Mouse (Mus musculus) hindbrain, embryonic 14.5 days (tissue): ENCODE data around the gene Ndufa4l2. TPM values are rescaled to one million over a fixed set of nuclear protein-coding genes. Genes with fewer than 3 reads are reported as not detected.

Source experiments
- ATAC-seq: fragments of 200-750 bp; cut with Nextera tagmentation; 2 replicates; pipeline ENCODE4 v1.8.0; 2017; ENCODE audit warnings: moderate number of reproducible peaks, mild to moderate bottlenecking, moderate TSS enrichment, moderate library complexity; ENCODE audit not compliant: low FRiP score
- DNase-seq: peaks from one replicate; pipeline ENCODE4 v3.0.0-alpha.2; 2015; ENCODE audit warnings: low spot score
- H3K27ac ChIP-seq: fragments of 300-500 bp; sonication (generic); 2 replicates; pipeline ENCODE4 v1.5.1; 2014; ENCODE audit warnings: mild to moderate bottlenecking, moderate library complexity
- H3K27me3 ChIP-seq: fragments of 300-500 bp; sonication (generic); 2 replicates; pipeline ENCODE4 v1.6.1; 2014; ENCODE audit warnings: mild to moderate bottlenecking, low read length, mixed read lengths; ENCODE audit not compliant: control insufficient read depth, insufficient read depth
- H3K36me3 ChIP-seq: fragments of 300-500 bp; sonication (generic); replicated peaks from 2 replicates; pipeline ENCODE4 v1.6.1; 2014; ENCODE audit not compliant: control insufficient read depth, insufficient read depth
- H3K4me1 ChIP-seq: fragments of 300-500 bp; sonication (generic); replicated peaks from 2 replicates; pipeline ENCODE4 v1.6.1; 2014; ENCODE audit warnings: antibody characterized with exemption, low read length, mixed read lengths; ENCODE audit not compliant: control insufficient read depth, insufficient read depth
- H3K4me2 ChIP-seq: fragments of 300-500 bp; sonication (generic); replicated peaks from 2 replicates; pipeline ENCODE4 v1.6.1; 2014; ENCODE audit warnings: mild to moderate bottlenecking, moderate library complexity
- H3K4me3 ChIP-seq: fragments of 300-500 bp; sonication (generic); replicated peaks from 2 replicates; pipeline ENCODE4 v1.5.1; 2014; ENCODE audit warnings: mild to moderate bottlenecking, low read length
- H3K9ac ChIP-seq: fragments of 300-500 bp; sonication (generic); 2 replicates; pipeline ENCODE4 v1.6.1; 2014
- H3K9me3 ChIP-seq: fragments of 300-500 bp; sonication (generic); 2 replicates; pipeline ENCODE4 v1.6.1; 2016; ENCODE audit warnings: low read length; ENCODE audit not compliant: control insufficient read depth
- WGBS: fragments of 180-500 bp; shearing (Covaris S2); extraction: QIAGEN DNeasy Blood & Tissue Kit; methylation state at CpG from one replicate; pipeline ENCODE4 v1.1.7; 2014; 5-methylcytosine and 5-hydroxymethylcytosine counted together
- polyA plus RNA-seq: library from polyadenylated mRNA; unstranded; fragments of >200 nt; fragmentation: Nextera tagmentation; extraction: Ambion mirVana; gene quantifications from 2 replicates; pipeline ENCODE4 v1.2.1, GENCODE M21; 2014

Ndufa4l2 gene
- polyA plus RNA-seq, 1 experiment from 2014 or later: 12.7 TPM

DNA sequence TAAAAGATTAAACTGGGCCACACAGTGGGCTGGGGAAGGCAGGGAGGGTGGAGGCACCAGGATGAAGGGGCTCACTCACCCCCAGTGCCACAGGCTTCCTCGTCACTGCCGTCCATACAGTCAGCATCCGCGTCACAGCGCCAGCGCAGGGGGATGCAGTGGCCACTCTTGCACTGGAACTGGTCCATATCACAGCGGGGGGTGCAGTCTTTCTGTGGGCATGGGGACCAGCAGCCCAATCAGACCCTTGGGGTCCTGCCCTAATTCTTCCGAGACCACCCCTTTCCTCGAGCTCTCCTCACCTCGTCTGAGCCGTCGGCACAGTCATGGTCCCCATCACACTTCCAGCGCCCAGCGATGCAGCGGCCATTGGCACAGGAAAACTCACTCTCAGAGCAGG is 33.5 kb downstream of the Ndufa4l2 start:
- no peak overlapping the region for H3K27ac ChIP-seq
- no peaks in the 10 kb centered on the region for H3K9me3 ChIP-seq
- no peak for ATAC-seq
- DNase-seq: no peak
- no peak overlapping the region for H3K4me3 ChIP-seq
- H3K27me3 ChIP-seq: no peaks in the 10 kb centered on the region
- H3K9ac ChIP-seq: no peak overlapping the region
- peaks cover 100% of the 10 kb centered on the region for H3K36me3 ChIP-seq
- H3K4me1 ChIP-seq: no peaks in the 10 kb centered on the region
- no peak overlapping the region for H3K4me2 ChIP-seq
- WGBS: 93% methylated on average over 15 of the region's 15 CpGs

DNA sequence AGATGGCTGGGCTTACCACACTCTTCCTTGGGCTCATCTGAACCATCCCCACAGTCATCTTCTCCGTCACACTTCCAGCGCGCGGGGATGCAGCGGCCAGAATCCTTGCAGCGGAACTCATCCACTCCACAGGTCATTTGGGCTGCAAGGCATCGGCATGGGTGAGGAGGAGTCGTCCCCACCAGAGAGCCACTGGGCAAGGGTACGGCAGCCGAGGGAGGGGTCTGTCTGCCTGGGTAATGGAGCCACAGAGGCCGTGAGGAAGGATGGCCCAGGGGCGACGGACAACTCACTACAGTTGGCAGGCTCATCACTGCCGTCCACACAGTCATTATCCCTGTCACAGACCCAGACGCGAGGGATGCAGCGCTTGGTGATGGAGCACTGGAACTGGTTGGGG is 35.1 kb downstream of the Ndufa4l2 start:
- no peaks in the 10 kb centered on the region for H3K27me3 ChIP-seq
- 84% methylated on average over 17 of the region's 17 CpGs for WGBS

DNA sequence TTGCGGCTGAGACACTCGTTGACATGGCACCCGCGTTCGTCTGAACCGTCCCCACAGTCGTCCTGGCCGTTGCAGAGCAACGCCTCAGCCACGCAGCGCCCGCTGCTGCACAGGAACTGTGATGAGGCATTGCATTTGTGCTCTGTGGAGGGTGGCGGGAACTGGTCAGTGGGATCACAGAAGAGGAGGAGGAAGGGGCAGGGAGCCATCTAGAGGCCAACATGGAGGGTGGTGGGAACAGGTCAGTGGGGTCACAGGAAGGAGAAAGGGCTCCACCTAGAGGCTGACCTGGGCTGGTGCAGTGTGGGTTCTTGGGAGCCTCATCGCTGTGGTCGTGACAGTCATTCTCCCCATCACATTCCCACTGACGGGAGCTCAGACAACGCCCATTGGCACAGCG is 40.9 kb downstream of the Ndufa4l2 start:
- Histone ChIP-seq H3K9ac (no peak overlapping the region), H3K27me3 (no peaks in the 10 kb centered on the region), H3K4me1 (no peaks in the 10 kb centered on the region), H3K4me3 (no peak overlapping the region), H3K36me3 (peaks cover 99% of the 10 kb centered on the region), H3K4me2 (no peak overlapping the region), H3K27ac (no peak overlapping the region), H3K9me3 (no peaks in the 10 kb centered on the region)
- ATAC-seq (peak; percentile 28; the same call in 1 of the 2 replicates), DNase-seq (no peak)
- WGBS: 63% methylated on average over 18 of the region's 18 CpGs

More for the DNA sequence above, 35.1 kb downstream of the Ndufa4l2 start:
- Histone ChIP-seq H3K36me3 (peaks cover 100% of the 10 kb centered on the region), H3K27ac (no peak overlapping the region), H3K9ac (no peak overlapping the region), H3K4me2 (no peak overlapping the region), H3K9me3 (no peaks in the 10 kb centered on the region), H3K4me3 (no peak overlapping the region), H3K4me1 (no peaks in the 10 kb centered on the region)
- ATAC-seq: no peak
- no peak for DNase-seq

DNA sequence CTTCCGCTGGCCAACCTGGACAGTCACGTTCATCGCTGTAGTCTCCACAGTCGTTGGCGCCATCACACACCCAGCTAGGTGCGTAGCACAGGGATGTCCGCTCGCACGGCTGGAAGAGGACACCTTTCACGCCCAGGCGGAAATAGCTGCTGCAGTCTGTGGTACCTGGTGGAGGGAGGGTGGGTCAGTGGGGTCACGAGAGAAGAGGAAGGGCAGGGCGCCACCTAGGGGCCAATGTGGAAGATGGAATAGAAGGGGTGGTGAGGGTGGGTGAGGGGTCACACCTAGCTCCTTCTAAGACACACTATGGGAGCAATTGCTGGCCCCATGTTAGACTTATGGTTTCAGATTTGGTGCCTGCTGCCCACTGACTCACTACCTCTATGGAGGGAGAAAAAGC is 42.6 kb downstream of the Ndufa4l2 start:
- Histone ChIP-seq H3K9me3 (no peaks in the 10 kb centered on the region), H3K4me3 (no peak overlapping the region), H3K27ac (no peak overlapping the region), H3K4me1 (no peaks in the 10 kb centered on the region), H3K27me3 (no peaks in the 10 kb centered on the region), H3K4me2 (no peak overlapping the region), H3K9ac (no peak overlapping the region), H3K36me3 (peaks cover 99% of the 10 kb centered on the region)
- ATAC-seq (no peak), DNase-seq (no peak)
- WGBS: 88% methylated on average over 13 of the region's 13 CpGs

DNA sequence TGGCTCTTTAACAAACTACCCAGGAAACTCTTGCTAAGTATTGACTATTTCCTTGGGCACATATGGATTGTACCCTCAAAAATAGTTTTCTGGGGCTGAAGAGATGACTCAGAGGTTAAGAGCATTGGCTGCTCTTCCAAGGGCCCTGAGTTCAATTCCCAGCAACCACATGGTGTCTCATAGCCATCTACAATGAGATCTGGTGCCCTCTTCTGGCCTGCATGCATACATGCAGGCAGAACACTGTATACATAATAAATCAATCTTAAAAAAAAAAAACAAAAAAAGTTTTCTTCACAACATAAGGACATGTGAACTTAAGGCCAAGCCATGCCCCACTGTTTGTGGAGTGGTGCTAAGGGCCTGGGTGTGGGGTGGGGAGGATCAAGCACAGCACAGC is 46.4 kb downstream of the Ndufa4l2 start:
- DNase-seq (no peak), ATAC-seq (no peak)
- no peak overlapping the region for H3K4me3 ChIP-seq
- H3K4me2 ChIP-seq: no peak overlapping the region
- no peak overlapping the region for H3K9ac ChIP-seq
- no peaks in the 10 kb centered on the region for H3K9me3 ChIP-seq
- no peaks in the 10 kb centered on the region for H3K4me1 ChIP-seq
- H3K27me3 ChIP-seq: no peaks in the 10 kb centered on the region
- no peak overlapping the region for H3K27ac ChIP-seq
- peaks cover 95% of the 10 kb centered on the region for H3K36me3 ChIP-seq

DNA sequence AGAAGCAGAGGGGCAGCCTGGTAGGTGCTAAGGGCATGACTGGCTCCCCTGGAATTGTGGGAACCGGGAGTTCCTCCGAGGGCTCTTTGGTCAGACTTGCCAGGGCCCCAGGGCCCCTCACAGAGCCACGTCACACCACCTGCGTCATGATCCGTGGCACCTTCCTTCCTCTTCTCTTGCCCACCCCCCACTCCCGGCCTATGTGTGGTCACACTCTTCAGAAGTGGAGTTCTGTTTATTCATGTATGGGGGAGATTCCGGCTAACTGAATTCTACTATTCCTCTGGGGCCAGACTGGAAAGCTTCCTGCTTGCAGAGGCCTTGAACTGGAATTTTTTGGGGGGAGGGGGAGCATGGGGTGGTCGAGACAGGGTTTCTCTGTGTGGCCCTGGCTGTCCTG is 49.1 kb downstream of the Ndufa4l2 start:
- H3K27me3 ChIP-seq: no peaks in the 10 kb centered on the region
- no peak overlapping the region for H3K4me3 ChIP-seq
- WGBS: 77% methylated on average over 7 of the region's 8 CpGs
- peaks cover 92% of the 10 kb centered on the region for H3K36me3 ChIP-seq
- H3K4me1 ChIP-seq: no peaks in the 10 kb centered on the region
- H3K9me3 ChIP-seq: no peaks in the 10 kb centered on the region
- DNase-seq (no peak), ATAC-seq (no peak)
- no peak overlapping the region for H3K9ac ChIP-seq
- no peak overlapping the region for H3K4me2 ChIP-seq
- no peak overlapping the region for H3K27ac ChIP-seq

DNA sequence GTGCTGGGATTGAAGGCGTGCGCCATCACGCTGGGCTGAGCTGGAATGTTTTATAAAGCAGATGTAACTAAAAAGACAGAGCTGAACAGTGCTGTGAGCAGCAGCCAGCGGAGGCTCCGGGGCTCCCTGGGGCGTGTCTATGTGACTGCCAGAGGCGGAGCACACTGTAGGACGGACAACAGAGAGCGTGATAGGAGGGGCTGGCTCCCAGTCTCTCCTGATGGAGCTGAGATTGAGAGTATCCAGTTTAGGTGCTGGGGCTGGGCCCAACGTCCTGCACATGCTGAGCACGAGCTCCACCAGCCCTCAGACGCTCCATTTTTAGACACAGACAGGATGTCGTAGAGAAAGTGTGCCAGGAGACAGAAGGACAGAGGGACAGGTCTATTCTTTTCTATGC is 49.5 kb downstream of the Ndufa4l2 start:
- Histone ChIP-seq H3K4me2 (no peak overlapping the region), H3K4me3 (no peak overlapping the region), H3K9me3 (no peaks in the 10 kb centered on the region), H3K9ac (no peak overlapping the region), H3K4me1 (no peaks in the 10 kb centered on the region), H3K27ac (no peak overlapping the region), H3K27me3 (no peaks in the 10 kb centered on the region), H3K36me3 (peaks cover 92% of the 10 kb centered on the region)
- ATAC-seq (0 out of 2 replicates have a peak, but pooled peaks have one; percentile 46), DNase-seq (no peak)
- WGBS: 51% methylated on average over 13 of the region's 13 CpGs

Other genes starting within 250 kb of the Ndufa4l2 start
- 281 and 296 TPM in 2 replicates for gene Dctn2, start 248.6 kb upstream of the Ndufa4l2 start, polyA plus RNA-seq
- 16.2 and 20.0 TPM in 2 replicates for gene Mbd6, start 225.9 kb upstream of the Ndufa4l2 start, polyA plus RNA-seq
- gene Mars, start 203.2 kb upstream of the Ndufa4l2 start, polyA plus RNA-seq: 113 and 124 TPM in 2 replicates
- 0.88 and 1.1 TPM in 2 replicates for gene Arhgap9, start 193.0 kb upstream of the Ndufa4l2 start, polyA plus RNA-seq
- 1.3 and 1.6 TPM in 2 replicates for gene Gli1, start 173.0 kb upstream of the Ndufa4l2 start, polyA plus RNA-seq
- 0.04 TPM in 1 of 2 replicates, not detected in the other for gene Inhbe, start 160.6 kb upstream of the Ndufa4l2 start, polyA plus RNA-seq
- not detected in 2 replicates for gene Inhbc, start 144.5 kb upstream of the Ndufa4l2 start, polyA plus RNA-seq
- 32.3 and 37.8 TPM in 2 replicates for gene R3hdm2, start 134.6 kb upstream of the Ndufa4l2 start, polyA plus RNA-seq
- gene Stac3, start 13.3 kb upstream of the Ndufa4l2 start, polyA plus RNA-seq: 0.60 TPM in 1 of 2 replicates, not detected in the other
- 45.6 and 47.4 TPM in 2 replicates for gene Shmt2, start 7.5 kb downstream of the Ndufa4l2 start, polyA plus RNA-seq
- 94.1 and 105 TPM in 2 replicates for gene Nxph4, start 19.6 kb downstream of the Ndufa4l2 start, polyA plus RNA-seq
- gene Lrp1, start 106.2 kb downstream of the Ndufa4l2 start, polyA plus RNA-seq: 118 and 119 TPM in 2 replicates
- gene Stat6, start 128.0 kb downstream of the Ndufa4l2 start, polyA plus RNA-seq: 4.7 and 5.5 TPM in 2 replicates
- gene Nemp1, start 151.9 kb downstream of the Ndufa4l2 start, polyA plus RNA-seq: 3.3 and 4.3 TPM in 2 replicates
- 2.3 and 2.6 TPM in 2 replicates for gene Nab2, start 153.6 kb downstream of the Ndufa4l2 start, polyA plus RNA-seq
- 0.37 and 0.76 TPM in 2 replicates for gene Myo1a, start 190.2 kb downstream of the Ndufa4l2 start, polyA plus RNA-seq
- 0.41 and 0.44 TPM in 2 replicates for gene Tac2, start 209.5 kb downstream of the Ndufa4l2 start, polyA plus RNA-seq
- 4.3 and 4.7 TPM in 2 replicates for gene Zbtb39, start 224.6 kb downstream of the Ndufa4l2 start, polyA plus RNA-seq
- gene Gpr182, start 236.8 kb downstream of the Ndufa4l2 start, polyA plus RNA-seq: 0.70 and 0.87 TPM in 2 replicates
- gene Rdh1, start 244.8 kb downstream of the Ndufa4l2 start, polyA plus RNA-seq: 0.05 TPM in 1 of 2 replicates, not detected in the other
- not detected in 2 replicates for gene Rdh16f1, start 244.8 kb downstream of the Ndufa4l2 start, polyA plus RNA-seq